Mouse (Mus musculus): Measurements from ENCODE around the gene Rnf216. TPM values are rescaled to one million over a fixed set of nuclear protein-coding genes. Genes with fewer than 3 reads are reported as not detected.

Gene Rnf216
- polyA plus RNA-seq, 1 experiment from 2014 or later, result 16.9 TPM

DNA sequence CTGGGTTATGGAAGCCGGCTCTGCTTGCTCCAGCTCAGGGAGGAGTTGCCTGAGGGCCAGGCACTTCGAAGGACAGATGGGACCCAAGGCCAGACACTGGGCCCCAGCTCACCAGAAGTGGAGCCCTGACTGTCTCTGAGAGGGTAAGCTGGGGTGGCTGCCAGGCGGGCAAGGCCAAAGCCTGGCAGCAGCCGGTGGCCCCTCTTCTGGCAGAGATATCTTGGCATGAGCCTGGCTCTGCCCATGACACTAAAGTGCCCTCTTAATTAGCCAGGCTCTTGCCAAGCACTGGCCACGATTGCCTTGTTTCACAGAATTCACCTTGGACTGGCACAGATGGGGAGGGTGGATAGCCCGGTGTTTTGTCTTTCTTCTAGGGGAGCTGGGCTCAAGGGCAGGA, 162.4 kb downstream of the Rnf216 start:
- Histone ChIP-seq H3K27me3 (replicated peaks; ENCODE audit: control insufficient read depth, insufficient read depth, low read length) (no peaks in the 10 kb centered on the region), H3K4me1 (replicated peaks; ENCODE audit: control insufficient read depth, insufficient read depth, low read length) (no peaks in the 10 kb centered on the region), H3K36me3 (ENCODE audit: control insufficient read depth, insufficient read depth) (no peaks in the 10 kb centered on the region), H3K27ac (ENCODE audit: low read depth, low read length) (no peak overlapping the region), H3K4me2 (replicated peaks; ENCODE audit: low read depth) (no peak overlapping the region), H3K9me3 (ENCODE audit: control insufficient read depth) (no peaks in the 10 kb centered on the region), H3K4me3 (ENCODE audit: low read depth, low read length) (no peak overlapping the region), H3K9ac (ENCODE audit: low read depth, low read length) (no peak overlapping the region)
- 82% methylated on average over 6 of the region's 6 CpGs for WGBS
- ATAC-seq, result no peak
- no peak for TF ChIP-seq CTCF (IDR thresholded peaks at IDR 0.05; ENCODE audit: low read depth)

DNA sequence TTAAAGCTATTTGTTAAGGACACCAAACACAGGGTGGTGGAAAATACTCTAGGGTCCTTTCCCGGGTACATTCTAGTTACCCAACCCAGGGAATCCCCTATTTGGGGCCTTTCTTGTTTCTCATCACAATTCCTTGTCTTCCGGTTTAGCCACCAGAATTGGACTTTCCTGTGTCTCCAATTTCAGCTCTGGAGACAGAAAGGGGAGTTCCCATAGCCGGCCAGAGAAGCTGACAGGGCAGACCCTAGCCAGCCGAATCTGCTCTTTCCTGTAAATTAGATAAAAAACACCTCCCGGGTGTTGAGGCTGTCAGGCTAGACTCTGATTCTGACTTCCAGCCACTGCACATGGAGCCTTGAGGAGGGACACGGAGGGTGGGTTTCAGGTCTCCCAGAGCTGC, 163.2 kb downstream of the Rnf216 start:
- H3K4me1 ChIP-seq (replicated peaks; ENCODE audit: control insufficient read depth, insufficient read depth, low read length), result no peaks in the 10 kb centered on the region
- no peak overlapping the region for H3K4me3 ChIP-seq (ENCODE audit: low read depth, low read length)
- no peak for TF ChIP-seq CTCF (IDR thresholded peaks at IDR 0.05; ENCODE audit: low read depth)
- no peak overlapping the region for H3K4me2 ChIP-seq (replicated peaks; ENCODE audit: low read depth)
- H3K27ac ChIP-seq (ENCODE audit: low read depth, low read length), result no peak overlapping the region
- H3K36me3 ChIP-seq (ENCODE audit: control insufficient read depth, insufficient read depth), result no peaks in the 10 kb centered on the region
- WGBS, result 51% methylated on average over 6 of the region's 6 CpGs
- no peaks in the 10 kb centered on the region for H3K9me3 ChIP-seq (ENCODE audit: control insufficient read depth)
- H3K9ac ChIP-seq (ENCODE audit: low read depth, low read length), result no peak overlapping the region
- no peak for ATAC-seq
- H3K27me3 ChIP-seq (replicated peaks; ENCODE audit: control insufficient read depth, insufficient read depth, low read length), result no peaks in the 10 kb centered on the region

DNA sequence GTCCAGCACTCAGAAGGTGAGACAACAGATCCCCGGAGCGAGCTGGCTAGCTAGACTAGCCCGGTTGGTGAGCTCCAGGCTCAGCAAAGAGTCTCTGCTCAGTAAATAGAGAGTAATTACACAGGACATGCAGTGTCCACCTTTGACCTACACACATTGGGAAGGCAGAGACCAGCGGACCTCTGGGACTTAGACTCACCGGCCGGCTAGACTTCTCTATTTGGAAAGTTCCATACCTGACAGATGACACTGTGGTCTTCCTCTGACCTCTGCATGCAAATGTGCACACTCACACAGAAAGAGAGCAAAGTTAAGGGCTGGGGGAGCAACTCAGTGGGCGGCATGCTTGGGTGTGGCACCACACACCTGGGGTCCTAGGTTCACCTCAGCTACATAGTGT, 165.3 kb downstream of the Rnf216 start:
- 45% methylated on average over 7 of the region's 7 CpGs for WGBS
- H3K4me3 ChIP-seq (ENCODE audit: low read depth, low read length), result no peak overlapping the region
- no peaks in the 10 kb centered on the region for H3K4me1 ChIP-seq (replicated peaks; ENCODE audit: control insufficient read depth, insufficient read depth, low read length)
- no peak for TF ChIP-seq CTCF (IDR thresholded peaks at IDR 0.05; ENCODE audit: low read depth)
- no peak overlapping the region for H3K27ac ChIP-seq (ENCODE audit: low read depth, low read length)
- H3K9me3 ChIP-seq (ENCODE audit: control insufficient read depth), result no peaks in the 10 kb centered on the region
- H3K4me2 ChIP-seq (replicated peaks; ENCODE audit: low read depth), result no peak overlapping the region
- no peak overlapping the region for H3K9ac ChIP-seq (ENCODE audit: low read depth, low read length)
- H3K27me3 ChIP-seq (replicated peaks; ENCODE audit: control insufficient read depth, insufficient read depth, low read length), result no peaks in the 10 kb centered on the region
- no peaks in the 10 kb centered on the region for H3K36me3 ChIP-seq (ENCODE audit: control insufficient read depth, insufficient read depth)
- no peak for ATAC-seq

DNA sequence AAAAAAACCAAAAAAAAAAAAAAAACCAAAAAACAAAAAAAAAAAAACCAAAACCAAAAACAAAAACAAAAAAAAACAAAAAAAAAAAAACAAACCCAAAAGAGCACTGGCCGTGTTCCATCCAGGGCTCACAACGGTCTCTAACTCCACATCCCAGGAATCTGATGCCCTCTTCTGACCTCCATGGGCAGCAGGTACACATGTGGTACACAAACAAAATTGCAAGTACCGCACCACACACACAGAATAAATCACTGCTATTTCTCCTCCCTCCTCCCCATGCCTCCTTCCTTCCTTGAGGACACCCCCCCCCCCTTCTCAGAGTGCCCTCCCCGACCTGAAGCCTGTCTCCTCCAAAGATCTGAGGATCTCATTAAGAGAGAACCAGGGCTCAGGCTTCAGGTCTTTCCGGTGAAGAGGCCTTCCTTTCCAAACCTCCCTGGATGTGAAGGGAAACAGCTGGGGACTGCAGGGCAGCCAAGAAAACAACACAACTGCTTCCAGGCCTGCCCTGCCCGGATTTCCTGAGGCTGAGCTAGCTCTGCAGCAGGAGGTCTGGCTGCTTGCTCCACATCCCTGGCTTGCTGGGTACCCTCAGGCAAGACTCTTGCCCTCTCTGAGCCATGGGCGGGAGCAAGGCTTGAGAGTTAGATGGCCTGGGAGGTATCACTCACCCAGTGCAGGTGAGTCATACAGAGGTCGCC, 167.7 kb downstream of the Rnf216 start:
- 67% methylated on average over 8 of the region's 8 CpGs for WGBS
- Histone ChIP-seq H3K4me2 (replicated peaks; ENCODE audit: low read depth) (no peak overlapping the region), H3K4me3 (ENCODE audit: low read depth, low read length) (no peak overlapping the region), H3K9me3 (ENCODE audit: control insufficient read depth) (no peaks in the 10 kb centered on the region), H3K27ac (ENCODE audit: low read depth, low read length) (no peak overlapping the region), H3K36me3 (ENCODE audit: control insufficient read depth, insufficient read depth) (no peaks in the 10 kb centered on the region), H3K4me1 (replicated peaks; ENCODE audit: control insufficient read depth, insufficient read depth, low read length) (no peaks in the 10 kb centered on the region), H3K27me3 (replicated peaks; ENCODE audit: control insufficient read depth, insufficient read depth, low read length) (no peaks in the 10 kb centered on the region), H3K9ac (ENCODE audit: low read depth, low read length) (no peak overlapping the region)
- no peak for TF ChIP-seq CTCF (IDR thresholded peaks at IDR 0.05; ENCODE audit: low read depth)
- no peak for ATAC-seq

Small RNA genes lying within 50 kb of the gene (microRNA-seq; reads per million reads assigned to microRNA genes)
- gene Gm44405, result not detected

Other genes with a start within 250 kb of the Rnf216 start
- gene Fbxl18, start 217.6 kb downstream of the Rnf216 start, polyA plus RNA-seq (2015; fragmentation: Nextera tagmentation; extraction: Ambion mirVana), result 5.6 and 6.2 TPM in 2 replicates
- gene Actb, start 206.2 kb downstream of the Rnf216 start, polyA plus RNA-seq (2015; fragmentation: Nextera tagmentation; extraction: Ambion mirVana), result 22,808 and 23,070 TPM in 2 replicates
- gene Fscn1, start 152.7 kb downstream of the Rnf216 start, polyA plus RNA-seq (2015; fragmentation: Nextera tagmentation; extraction: Ambion mirVana), result 36.5 and 37.1 TPM in 2 replicates
- 0.23 and 0.26 TPM in 2 replicates for gene Olfr718-ps1, start 34.6 kb upstream of the Rnf216 start, polyA plus RNA-seq (2015; fragmentation: Nextera tagmentation; extraction: Ambion mirVana)
- 2.5 and 2.9 TPM in 2 replicates for gene Rbak, start 67.8 kb upstream of the Rnf216 start, polyA plus RNA-seq (2015; fragmentation: Nextera tagmentation; extraction: Ambion mirVana)
- gene Spdye4b, start 68.0 kb upstream of the Rnf216 start, polyA plus RNA-seq (2015; fragmentation: Nextera tagmentation; extraction: Ambion mirVana), result not detected in 2 replicates
- gene Spdye4a, start 113.9 kb upstream of the Rnf216 start, polyA plus RNA-seq (2015; fragmentation: Nextera tagmentation; extraction: Ambion mirVana), result not detected in 2 replicates
- 2.1 and 2.7 TPM in 2 replicates for gene Zfp12, start 122.2 kb upstream of the Rnf216 start, polyA plus RNA-seq (2015; fragmentation: Nextera tagmentation; extraction: Ambion mirVana)
- gene Zfp316, start 157.0 kb upstream of the Rnf216 start, polyA plus RNA-seq (2015; fragmentation: Nextera tagmentation; extraction: Ambion mirVana), result 0.81 and 0.86 TPM in 2 replicates
- not detected in 2 replicates for gene Zfp853, start 180.6 kb upstream of the Rnf216 start, polyA plus RNA-seq (2015; fragmentation: Nextera tagmentation; extraction: Ambion mirVana)
- 14.7 and 14.9 TPM in 2 replicates for gene E130309D02Rik, start 202.4 kb upstream of the Rnf216 start, polyA plus RNA-seq (2015; fragmentation: Nextera tagmentation; extraction: Ambion mirVana)
- 46.5 and 52.4 TPM in 2 replicates for gene Zdhhc4, start 216.3 kb upstream of the Rnf216 start, polyA plus RNA-seq (2015; fragmentation: Nextera tagmentation; extraction: Ambion mirVana)
- 0.04 and 0.10 TPM in 2 replicates for gene Grid2ip, start 244.3 kb upstream of the Rnf216 start, polyA plus RNA-seq (2015; fragmentation: Nextera tagmentation; extraction: Ambion mirVana)